Mouse (Mus musculus): Measurements from ENCODE around the gene Zbtb39. TPM values are rescaled to one million over a fixed set of nuclear protein-coding genes. Genes with fewer than 3 reads are reported as not detected.

Gene Zbtb39
- total RNA-seq (2021) = 10 to 100 TPM; 10.2 to 12.7 TPM
- long read RNA-seq, experiment 1, full-length matches to known transcripts = 1 of 3 reads
- long read RNA-seq, experiment 1, partial matches to known transcripts = 0 of 3 reads
- long read RNA-seq, experiment 1, other reads (novel, unspliced or antisense) = 2 of 3 reads
- long read RNA-seq, experiment 2 = 0 reads

DNA sequence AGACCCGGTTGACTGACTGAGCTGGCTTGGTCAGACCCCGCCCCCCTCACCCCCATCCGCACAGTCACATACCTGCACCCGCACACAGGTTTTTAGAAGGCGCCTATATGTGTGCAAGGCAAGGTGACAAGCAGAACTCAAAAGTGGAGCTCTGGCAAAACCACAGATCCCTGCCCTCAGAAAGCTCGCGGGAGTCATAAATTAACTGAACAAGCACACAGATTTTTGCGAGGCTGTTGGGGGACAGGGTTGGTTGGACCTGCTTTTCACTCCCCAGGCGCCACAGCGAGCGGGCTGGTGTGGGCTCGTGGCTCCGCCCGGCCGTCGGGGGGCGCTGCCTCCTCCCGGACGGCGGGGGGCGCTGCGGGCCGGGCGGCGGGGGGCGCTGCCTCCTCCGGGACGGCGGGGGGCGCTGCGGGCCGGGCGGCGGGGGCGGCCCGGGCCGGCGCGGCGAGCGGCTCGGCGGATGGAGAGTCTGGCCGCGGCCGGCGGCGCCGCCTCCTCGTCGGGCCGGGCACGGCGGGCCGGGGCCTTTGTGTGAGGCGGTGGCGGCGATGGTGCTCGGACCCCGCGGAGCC is at the start of gene Zbtb39:
TSS of gene Zbtb39 (plus strand) at position 456 of the 578 bp plus-strand sequence.
- peak; percentile 89 to 94 for DNase-seq

DNA sequence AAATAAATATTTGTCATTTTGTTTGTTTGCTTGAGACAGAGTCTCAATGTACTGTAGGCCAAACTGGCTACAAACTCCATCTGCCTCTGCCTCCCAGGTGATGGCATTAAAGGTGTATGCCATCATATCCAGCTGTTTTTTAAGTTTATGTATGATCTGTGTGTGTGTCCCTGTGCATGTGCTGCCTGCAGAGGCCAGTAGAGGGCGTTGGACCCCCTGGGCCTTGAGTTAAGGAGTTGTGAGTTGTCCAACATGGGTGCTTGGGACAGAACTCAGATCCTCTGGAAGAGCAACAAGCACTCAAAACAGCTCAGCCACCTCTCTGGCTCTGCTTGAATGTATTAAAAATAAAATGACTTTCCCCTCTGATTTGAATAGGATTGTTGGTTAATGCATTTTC is 48.3 kb upstream of the Zbtb39 start:
- DNase-seq = no peak

DNA sequence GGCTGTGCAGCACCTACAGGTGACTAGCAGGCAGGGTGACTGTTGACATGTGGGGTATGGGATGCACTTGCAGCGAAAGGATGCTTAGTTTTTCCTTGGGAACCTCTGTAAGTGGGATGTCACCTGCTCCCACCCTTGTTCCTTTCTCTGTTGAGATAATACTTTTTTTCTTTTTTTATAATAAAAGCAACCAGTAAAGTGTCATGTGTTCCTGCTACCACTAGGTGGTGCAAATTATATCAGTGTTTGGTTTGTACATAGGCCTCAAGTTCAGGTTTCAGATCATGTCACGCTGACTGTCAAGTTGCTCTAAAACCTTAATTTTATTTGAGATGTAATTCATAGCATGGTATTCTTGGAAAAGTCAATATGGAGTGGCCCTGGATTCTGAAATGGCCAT is 44.7 kb upstream of the Zbtb39 start:
- DNase-seq = peak in 1 of 2 experiments; percentile 28

DNA sequence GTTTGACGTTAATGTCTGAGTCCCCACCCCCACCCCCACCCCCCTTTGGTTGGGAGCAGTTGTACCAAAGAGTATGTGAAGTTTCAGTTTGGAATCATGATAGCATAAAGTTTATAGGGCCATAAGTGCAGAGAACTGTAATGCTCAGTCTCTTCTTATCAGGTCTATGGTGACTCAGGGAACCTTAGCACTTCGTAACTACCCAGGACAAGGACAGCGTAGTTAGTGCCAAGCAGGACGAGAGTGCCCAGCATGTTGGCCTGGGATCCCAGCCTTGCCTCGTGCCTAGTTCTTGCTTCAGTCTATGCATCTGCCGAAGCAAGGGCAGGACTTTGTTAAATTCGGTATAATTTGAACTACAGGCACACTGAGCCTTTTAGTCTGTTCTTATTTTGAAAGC is 43.6 kb upstream of the Zbtb39 start:
- DNase-seq = peak; percentile 58 to 74

DNA sequence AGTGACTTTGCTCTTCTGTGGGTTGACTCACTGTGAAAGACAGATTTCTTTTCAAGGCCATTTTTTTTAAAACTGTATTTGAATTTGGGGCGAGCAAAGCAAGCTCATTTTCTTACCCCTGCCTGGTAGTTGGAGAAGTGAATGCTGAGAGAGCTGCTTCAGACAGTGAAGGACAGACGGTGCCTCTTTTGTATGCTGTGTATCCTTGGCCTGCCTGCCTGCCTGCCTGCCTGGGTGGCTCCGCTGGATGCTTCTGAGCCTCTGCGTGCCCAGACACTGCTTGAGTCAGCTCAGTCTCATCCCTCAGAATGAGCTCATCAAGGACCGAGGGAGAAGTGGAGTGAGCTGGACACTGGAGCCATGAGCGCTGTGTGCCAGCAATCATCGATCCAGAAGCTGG is 40.4 kb upstream of the Zbtb39 start:
- DNase-seq = peak; percentile 78 to 83

DNA sequence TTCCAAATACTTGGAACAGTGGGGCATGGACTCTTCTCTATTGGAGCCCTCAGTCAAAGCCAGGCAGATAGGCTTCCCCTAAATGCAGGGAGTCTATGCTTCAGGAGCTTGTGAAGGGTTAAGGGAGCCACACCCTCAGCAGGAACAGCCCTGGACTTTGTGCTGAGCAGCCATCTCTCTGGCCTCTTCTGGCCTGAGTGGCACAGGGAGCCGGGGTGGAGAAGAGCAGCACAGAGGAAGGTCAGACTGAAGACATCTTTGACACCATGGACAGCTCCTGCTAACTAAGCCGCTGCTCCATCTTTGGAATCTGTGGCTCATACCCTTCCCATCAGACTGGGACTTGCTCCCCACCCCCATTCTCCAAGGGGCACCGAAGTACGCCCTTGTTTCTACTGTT is 36.0 kb upstream of the Zbtb39 start:
- DNase-seq = no peak

DNA sequence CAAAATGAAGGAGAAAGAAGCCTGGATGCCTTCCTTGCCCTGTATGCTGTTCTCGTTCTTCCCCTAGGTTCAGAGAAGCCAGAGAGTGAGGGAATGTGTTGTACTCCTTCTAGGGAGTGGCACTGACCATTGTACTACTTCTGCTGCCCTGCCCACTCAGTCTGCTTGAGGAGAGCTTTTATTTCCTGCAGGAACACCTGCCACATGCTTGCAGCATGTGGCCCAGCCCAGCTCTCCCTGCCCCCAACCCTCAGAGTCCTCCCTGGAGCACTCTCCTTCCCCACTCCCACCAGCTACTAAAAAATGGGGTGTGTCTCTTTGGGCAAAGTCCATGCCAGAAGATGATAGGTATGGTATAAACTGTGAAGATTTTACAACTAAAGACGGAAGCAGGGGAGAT is 35.0 kb upstream of the Zbtb39 start:
- DNase-seq = no peak

DNA sequence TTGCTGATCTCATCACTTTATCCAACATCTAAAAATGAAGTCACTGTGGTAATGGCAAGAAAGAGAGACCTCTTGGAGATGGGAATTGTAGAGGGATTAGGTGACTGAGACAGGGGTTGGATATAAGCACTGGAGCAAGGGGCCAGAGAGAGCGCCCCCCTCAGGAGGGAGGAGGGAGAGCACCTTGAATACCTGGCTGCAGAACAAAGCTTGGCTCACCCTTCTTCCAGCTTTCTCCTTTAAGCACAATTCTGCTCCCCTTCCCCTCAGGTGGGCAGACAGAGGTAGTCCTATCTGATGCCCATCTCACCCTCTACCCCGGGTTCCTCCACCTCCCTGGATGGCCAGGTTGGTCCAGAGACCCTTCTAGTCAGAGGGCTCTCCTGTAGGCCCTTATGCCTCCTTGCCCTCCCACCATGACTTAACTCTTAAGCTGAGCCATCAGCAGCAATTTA is 34.5 kb upstream of the Zbtb39 start, which contains the start of gene Myo1a:
TSS of gene Myo1a (plus strand) at position 405 of the 455 bp plus-strand sequence.
- DNase-seq = no peak

DNA sequence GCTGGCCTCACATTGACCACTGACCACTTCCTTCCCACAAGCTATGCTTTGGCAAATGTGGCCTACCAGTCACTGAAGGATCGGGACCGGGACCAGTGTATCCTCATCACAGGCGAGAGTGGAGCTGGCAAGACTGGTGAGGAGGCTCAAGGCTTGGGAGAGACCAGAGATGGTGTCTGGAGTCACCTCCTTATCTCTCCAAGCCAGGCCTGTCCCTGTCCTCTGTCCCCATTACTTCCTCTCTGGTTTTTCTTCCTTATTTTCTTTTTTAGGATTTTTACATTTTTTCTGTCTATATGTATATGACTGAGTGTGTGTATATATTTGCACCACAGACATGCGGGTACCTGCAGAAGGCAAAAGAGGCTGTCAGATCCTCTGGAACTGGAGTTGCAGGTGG is 33.6 kb upstream of the Zbtb39 start:
- DNase-seq = no peak

DNA sequence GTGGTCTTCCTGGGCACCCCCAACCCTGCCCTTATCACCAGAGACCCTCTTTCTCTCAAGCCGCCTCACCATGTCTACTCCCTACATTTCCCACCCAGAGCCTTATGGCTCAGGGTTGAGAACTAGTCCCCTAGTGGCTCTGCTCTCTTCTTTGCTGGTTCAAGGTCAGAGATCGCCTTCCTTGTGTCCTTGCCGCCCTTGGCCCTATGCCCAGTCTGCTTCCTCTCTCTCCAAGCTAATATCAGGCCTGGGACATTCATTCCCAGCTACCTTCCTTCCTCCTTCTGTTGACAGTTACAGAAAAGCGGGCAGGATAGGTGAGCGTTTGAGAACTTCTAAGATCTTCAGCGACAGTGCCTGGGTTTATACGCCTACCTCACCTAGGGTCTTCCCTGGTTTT is 31.6 kb upstream of the Zbtb39 start:
- DNase-seq = peak; percentile 87 to 88

DNA sequence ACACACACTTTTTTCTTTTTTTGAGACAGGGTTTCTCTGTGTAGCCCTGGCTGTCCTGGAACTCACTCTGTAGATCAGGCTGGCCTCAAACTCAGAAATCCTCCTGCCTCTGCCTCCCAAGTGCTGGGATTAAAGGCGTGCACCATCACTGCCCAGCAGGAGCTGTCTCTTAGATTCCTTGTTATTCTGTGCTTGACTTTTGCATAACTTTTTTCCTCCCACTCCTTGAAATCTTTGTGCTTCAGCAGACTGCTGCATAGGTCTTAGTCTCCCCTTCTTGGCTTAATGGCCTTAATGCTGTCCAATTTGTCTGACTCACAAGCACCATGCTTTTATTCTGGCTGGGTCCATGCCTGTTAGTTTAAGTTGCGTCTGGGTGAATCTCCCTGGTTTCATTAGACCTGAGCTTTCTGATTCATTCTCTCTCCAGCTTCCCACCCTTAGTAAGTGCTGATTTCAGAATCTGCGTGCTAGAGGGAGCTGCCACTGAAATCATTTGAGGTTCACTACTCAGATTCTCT is 30.4 kb upstream of the Zbtb39 start:
- DNase-seq = peak in 1 of 2 experiments; percentile 10

DNA sequence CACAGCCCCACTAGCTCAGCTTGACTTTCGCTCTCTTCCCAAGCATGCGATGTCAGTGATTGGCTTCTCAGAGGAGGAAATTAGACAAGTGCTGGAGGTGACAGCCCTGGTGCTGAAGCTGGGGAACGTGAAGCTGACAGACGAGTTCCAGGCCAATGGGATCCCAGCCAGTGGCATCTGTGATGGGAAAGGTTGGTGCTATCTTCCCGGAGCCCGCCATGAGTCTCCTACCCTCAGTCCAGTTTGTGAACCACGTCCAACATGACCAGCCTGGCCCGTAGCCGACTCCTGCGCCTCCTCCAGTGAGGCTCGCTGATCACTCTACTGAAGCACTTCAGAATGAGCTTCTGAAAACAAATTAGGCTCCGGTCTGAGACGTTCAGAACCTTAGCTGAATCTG is 29.0 kb upstream of the Zbtb39 start:
- DNase-seq = no peak

DNA sequence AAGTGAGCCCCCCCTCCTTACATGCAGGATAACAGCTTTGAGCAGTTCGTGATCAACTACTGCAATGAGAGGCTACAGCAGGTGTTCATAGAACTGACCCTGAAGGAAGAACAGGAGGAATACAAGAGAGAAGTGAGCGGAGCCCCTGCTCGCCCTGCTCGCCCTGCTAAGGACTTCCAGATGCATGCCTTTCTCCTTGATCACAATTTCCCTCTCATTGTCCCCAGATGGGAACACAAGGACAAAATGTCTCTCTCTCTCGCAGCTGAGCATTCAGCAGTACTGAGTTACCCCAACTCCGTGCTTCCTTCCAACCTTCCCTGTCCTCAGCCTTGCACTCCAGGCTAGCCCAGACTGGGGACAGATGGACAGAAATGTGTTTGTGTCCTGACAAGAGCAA is 26.6 kb upstream of the Zbtb39 start:
- DNase-seq = no peak

DNA sequence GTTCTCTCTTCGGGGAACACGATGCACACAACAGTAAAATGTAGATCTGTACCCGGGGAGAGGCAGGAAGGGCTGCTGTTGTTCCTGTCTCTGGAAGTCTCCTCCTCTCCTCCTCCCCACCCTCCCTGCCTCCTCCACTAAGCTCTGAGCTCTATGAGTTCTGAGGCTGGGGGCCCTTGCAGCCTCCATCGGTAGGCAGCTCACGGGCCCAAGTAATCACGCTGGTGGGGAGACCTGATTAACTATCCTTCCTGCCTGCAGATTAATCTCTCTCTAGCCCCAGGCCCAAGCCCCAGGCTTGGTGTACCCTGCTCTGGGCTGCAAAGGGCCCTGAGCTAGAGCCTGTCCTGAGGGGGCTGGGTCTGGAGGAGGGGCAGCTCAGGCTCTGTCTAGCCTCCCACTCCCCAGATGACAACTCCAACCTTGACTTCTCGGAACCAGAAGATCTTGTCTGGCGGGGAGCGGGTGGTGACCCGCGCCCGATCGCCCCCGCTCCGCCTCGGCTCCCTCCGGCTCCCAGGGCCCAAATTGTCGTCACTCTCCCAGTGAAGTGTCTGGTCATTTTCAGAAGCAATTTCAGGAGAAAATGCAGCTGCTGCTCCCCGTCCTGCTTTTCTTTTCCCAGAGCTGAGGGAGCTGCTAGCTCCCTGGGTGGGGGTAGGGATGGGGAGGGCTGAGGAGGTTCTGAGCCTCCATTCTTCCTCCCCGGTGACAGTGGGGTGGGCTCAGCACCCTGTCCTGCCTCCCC is 17.5 kb upstream of the Zbtb39 start:
- no peak for DNase-seq

DNA sequence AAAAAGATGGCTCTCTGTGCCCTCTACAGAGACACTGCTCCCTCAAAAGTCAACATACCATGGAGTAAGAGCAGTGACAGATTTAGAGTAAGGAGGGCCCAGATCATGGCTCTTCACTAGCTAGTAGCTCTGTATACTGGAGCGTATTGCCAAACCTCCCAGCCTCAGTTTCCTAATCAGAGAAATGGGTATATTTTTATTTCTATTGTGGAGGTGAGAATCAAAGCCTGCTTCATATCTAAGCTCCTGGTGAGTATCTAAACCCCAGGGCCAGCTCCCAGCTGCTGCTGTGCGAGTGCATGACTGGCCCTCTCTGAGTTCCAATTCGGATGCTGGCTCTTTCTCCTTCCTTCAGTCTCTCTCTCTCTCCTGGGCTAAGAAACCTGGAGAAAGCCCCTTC is 15.2 kb upstream of the Zbtb39 start, which contains the start of gene Tac2:
TSS of gene Tac2 (plus strand) at position 301 of the 400 bp plus-strand sequence.
- no peak for DNase-seq

DNA sequence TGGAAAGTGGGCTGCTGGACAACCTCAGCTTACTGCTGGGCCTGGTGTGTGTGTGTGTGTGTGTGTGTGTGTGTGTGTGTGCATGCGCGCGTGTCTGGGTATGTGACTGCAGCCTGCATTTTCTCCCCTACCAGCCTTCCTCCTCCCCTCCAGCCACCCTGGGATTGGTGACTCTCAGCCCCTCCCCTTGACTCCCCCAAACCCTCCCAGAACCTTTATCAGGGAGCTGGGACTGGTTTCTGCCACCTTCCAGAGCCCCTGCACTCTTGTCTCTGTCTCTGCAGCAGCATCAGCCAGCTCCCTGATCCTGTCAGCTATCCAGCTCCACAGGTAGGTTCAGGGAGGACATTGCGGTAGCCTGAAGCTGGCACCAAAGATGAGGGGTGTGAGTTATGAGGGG is 14.2 kb upstream of the Zbtb39 start:
- no peak for DNase-seq

DNA sequence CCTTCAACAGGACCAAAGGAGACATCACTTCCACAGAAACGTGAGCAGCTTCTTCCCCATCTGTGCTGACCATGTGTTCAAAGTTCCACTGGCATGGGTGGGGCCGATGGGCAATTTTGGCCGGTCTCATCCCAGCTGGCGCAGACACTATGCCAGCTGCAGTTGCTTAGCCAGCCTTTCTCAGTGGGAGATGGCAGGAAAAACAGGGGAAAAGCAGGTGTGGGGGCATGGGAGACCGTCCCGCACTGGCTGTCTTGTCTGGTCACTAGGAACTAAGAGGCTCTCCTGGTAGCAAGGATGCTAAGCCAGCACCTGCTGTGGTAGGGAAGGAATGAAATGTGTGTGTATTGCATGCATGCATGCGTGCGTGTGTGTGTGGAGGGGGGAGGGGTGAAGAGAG is 10.9 kb upstream of the Zbtb39 start:
- DNase-seq = no peak

DNA sequence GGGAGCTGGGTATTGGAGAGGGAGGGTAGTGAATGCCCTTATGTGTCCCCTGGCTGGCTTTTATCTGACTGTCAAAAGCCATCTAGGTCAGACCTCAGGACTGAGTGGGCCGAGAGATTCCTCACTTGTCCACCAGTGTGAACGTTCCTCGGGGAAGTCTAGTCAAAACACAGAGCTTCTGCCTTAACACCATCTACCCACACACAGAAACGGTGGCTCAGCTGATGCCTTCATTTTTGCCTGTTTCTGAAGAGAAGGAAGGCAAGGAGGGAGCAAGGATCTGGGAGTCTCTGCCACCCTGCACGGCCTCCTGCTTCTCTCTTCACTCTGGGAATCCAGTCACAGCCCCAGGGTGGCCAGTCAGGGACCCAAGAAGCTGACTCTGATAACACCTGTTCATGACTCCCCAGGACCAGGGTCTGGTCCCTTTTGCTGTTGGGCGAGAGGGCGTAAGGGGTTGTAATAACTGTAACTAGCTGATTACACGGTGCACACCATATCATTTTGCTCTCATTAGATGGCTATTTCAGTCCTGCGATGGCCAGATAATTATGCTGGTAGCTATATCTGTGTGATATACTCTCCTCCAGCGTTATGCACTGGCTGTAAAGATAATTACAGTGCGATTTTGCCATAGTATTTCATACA is 8.9 kb upstream of the Zbtb39 start:
- DNase-seq = no peak

DNA sequence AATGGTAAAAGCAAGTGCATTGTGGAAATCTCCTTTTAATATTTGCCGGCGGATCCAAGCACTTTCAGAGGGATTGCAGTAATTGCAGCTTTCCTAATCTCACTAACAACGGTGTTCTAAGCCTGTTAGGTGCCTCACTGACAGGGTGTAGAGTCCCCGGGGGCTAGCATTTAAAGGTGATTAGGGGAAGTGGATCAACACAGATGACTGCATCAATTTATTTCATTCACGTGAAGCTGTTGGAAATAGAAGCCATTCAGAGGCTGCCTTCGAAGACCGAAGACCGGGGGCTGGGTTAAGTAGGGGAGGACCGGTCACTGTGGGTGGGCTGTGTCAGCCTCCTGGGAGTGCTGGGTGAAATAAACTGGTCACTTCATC is 8.4 kb upstream of the Zbtb39 start:
- no peak for DNase-seq

DNA sequence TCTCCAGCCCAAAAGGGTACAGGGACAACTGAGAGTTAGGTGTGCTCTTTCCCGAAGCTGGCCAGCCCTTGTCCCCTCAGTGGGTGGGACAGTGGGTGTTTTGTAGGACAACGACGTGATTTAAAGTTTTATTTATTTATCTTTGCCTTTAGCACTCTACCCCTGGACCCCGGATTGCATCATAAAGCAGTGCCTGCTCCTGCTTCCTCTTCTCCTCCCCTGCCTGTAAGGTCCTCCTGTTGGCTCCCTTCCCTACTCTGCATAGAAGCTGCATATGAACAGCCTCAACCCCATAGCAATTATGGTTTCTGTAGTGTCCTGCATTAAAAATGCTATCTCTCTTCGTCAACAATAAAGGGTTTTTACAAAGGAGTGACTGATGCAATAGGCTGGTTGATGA is 7.9 kb upstream of the Zbtb39 start:
- no peak for DNase-seq

DNA sequence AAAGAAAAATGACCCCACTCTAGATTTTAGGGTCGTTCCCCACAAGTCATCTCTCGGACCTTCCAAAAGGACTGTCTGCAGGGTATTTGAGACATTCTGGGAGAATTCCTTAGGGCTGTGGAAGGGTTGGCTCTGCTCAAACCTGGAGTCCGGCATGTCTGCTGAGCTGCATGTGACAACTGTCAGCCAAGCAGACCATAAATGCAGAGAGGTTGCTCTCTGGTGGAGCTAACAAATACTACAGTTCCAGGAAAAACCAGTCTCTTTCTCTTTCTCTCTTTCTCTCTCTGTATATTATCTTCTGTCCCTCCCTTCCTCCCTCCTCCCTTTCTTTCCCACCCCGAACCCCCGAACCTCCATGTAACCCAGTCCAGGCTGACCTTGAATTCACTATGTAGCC is 4.9 kb upstream of the Zbtb39 start:
- peak; percentile 32 to 51 for DNase-seq

DNA sequence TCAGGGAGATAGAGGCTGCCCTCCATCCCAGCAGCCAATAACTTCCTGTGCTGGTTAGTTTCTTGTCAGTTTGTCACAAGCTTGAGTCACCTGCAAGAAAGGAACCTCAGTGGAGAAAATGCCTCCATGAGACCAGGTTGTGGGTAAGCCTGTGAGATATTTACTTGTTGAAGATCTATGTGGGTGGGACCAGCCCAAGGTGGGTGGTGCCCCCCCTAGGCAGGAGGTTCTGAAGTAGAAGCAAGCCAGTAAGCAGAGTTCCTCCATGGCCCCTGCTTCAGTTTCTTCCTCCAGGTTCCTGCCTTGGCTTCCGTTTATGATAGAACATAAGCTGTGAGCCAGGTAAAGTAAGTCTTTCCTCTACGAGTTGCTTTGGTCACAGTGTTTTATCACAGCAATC is 3.1 kb upstream of the Zbtb39 start:
- no peak for DNase-seq

DNA sequence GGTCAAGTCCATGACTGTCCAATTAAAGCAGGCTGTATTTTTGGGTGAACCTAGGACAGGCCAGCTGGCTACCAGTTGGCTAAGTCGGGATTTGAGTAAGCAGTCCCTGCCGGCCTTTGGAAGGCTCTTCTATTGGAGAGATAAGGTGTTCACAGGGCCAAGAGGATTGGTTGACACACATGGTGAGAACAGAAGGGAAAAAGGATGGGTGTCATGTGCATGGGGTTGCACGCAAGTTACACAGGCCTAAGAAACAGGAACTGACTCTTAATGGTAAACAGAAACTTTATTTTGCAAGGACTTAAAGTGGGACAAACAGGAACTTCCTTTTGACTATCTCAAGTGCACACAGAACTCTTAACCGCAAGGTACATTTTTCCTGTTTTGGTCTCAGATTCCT is 2.4 kb upstream of the Zbtb39 start:
- no peak for DNase-seq

All from adrenal gland, postnatal 36 days (tissue).